Mouse (Mus musculus): Measurements from ENCODE around the gene Ifnab. TPM values are rescaled to one million over a fixed set of nuclear protein-coding genes. Genes with fewer than 3 reads are reported as not detected.

The Ifnab gene
- total and polyA plus RNA-seq, 3 experiments = not detected

DNA sequence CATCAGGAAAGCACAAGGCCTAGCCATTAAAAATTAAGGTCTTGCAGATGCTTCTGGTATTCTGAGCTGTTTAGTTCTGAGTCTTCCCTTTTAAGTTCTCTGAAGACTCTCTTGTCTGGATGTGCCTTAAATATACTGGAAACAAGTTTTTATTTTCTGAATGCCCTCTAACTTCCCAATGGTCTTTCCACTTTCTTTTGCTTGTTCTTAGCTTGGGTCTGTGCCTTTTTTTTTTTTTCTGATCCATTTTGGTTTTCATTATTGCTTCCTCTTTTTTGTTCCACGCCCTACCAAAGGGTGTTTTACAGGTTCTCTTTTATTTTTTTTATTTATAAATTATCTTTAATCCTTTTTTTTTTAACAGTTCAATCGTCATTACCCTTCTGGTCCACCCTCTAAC, 46.8 kb downstream of the Ifnab start, which contains the start of gene Ifna13:
Gene Ifna13 (minus strand): TSS at position 101 of the 400 bp plus-strand sequence.
- Histone ChIP-seq H3K27ac (ENCODE audit: insufficient read depth, low read depth) (no peak within 1 kb of the TSS; the same call in 1 of the 2 replicates), H3K4me3 (replicated peaks in 1 of 3; ENCODE audit: low read depth in 2 of 3, low read length in 2 of 3, poor library complexity in 1 of 3) (no peak within 1 kb of the TSS), H3K27me3 (replicated peaks) (no peaks in the 10 kb centered on the region), H3K79me2 (replicated peaks; ENCODE audit: control insufficient read depth, extremely low read depth, insufficient read depth, poor library complexity, severe bottlenecking) (no peaks in the 10 kb centered on the region), H3K36me3 (replicated peaks in 1 of 2; ENCODE audit: control insufficient read depth in 1 of 2, insufficient read depth in 1 of 2, low read length in 1 of 2) (no peaks in the 10 kb centered on the region), H3K9ac (ENCODE audit: insufficient read depth, low read depth) (no peak within 1 kb of the TSS), H3K4me2 (ENCODE audit: insufficient read depth, low read depth, poor library complexity, severe bottlenecking) (no peak within 1 kb of the TSS), H3K9me3 (replicated peaks; ENCODE audit: low read length) (peaks cover 14% of the 10 kb centered on the region), H3K4me1 (ENCODE audit: control insufficient read depth in 1 of 2, insufficient read depth in 2 of 2) (no peaks in the 10 kb centered on the region)
- in situ Hi-C loops (cut with MboI; ENCODE audit: low pct_ligation_motif_present, low pct_unique_long_range_greater_than_20kb, low sequenced_read_pairs) (no loop called here), dilution Hi-C loops (cut with MboI; ENCODE audit: extremely low pct_ligation_motif_present, extremely low pct_unique_long_range_greater_than_20kb, low sequenced_read_pairs) (no loop called here)
- TF ChIP-seq MAFK (IDR thresholded peaks at IDR 0.05; ENCODE audit: insufficient replicate concordance, low read length) (no peak), ZNF384 (IDR thresholded peaks at IDR 0.05; ENCODE audit: low read depth, low read length) (peak; percentile 36; the same call in 1 of the 2 replicates)
- DNase-seq (ENCODE audit: extremely low read depth) = peak; percentile 2

DNA sequence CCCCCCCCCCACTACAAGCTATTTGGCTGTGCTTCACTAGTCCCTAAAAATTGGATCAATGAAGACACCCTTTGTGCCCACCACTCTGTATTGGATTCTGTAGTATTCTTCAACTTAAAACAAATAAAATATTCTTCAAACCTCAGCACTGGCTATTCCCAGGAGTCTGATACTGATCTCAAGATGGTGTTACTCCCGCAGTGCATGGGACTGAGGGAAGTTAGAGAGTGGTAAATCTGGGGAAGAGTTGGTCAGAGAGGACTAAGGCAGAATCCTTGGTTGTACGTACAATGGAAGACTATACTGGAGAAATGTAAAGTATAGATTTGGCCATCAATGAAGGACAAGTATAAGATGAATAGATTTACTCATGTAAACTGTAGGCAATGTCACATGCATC, 48.6 kb downstream of the Ifnab start:
- Histone ChIP-seq H3K4me2 (ENCODE audit: insufficient read depth, low read depth, poor library complexity, severe bottlenecking) (no peak overlapping the region), H3K4me3 (replicated peaks in 1 of 3; ENCODE audit: low read depth in 2 of 3, low read length in 2 of 3, poor library complexity in 1 of 3) (no peak overlapping the region), H3K4me1 (ENCODE audit: control insufficient read depth in 1 of 2, insufficient read depth in 2 of 2) (no peaks in the 10 kb centered on the region), H3K79me2 (replicated peaks; ENCODE audit: control insufficient read depth, extremely low read depth, insufficient read depth, poor library complexity, severe bottlenecking) (no peaks in the 10 kb centered on the region), H3K9me3 (replicated peaks; ENCODE audit: low read length) (peaks cover 9% of the 10 kb centered on the region), H3K36me3 (replicated peaks in 1 of 2; ENCODE audit: control insufficient read depth in 1 of 2, insufficient read depth in 1 of 2, low read length in 1 of 2) (no peaks in the 10 kb centered on the region), H3K27me3 (replicated peaks) (peaks cover 3% of the 10 kb centered on the region), H3K9ac (ENCODE audit: insufficient read depth, low read depth) (no peak overlapping the region), H3K27ac (ENCODE audit: insufficient read depth, low read depth) (no peak overlapping the region)
- dilution Hi-C loops (cut with MboI; ENCODE audit: extremely low pct_ligation_motif_present, extremely low pct_unique_long_range_greater_than_20kb, low sequenced_read_pairs) = no loop called here
- no peak for TF ChIP-seq ZKSCAN1 (IDR thresholded peaks at IDR 0.05; ENCODE audit: borderline replicate concordance, low read depth, low read length)
- TF ChIP-seq UBTF (IDR thresholded peaks at IDR 0.05; ENCODE audit: low read depth, low read length) = no peak
- TF ChIP-seq USF2 (conservative IDR thresholded peaks at IDR 0.05; ENCODE audit: low read depth, low read length) = no peak
- no peak for TF ChIP-seq JUND (conservative IDR thresholded peaks at IDR 0.05; ENCODE audit: low read depth, low read length)
- TF ChIP-seq EP300 (IDR thresholded peaks at IDR 0.05; ENCODE audit: low read length) = no peak
- TF ChIP-seq E2F4 (IDR thresholded peaks at IDR 0.05; ENCODE audit: insufficient replicate concordance, low read depth, low read length) = no peak
- TF ChIP-seq MAZ (IDR thresholded peaks at IDR 0.05; ENCODE audit: low read depth, low read length) = no peak
- TF ChIP-seq ZNF384 (IDR thresholded peaks at IDR 0.05; ENCODE audit: low read depth, low read length) = no peak
- TF ChIP-seq KAT2A (IDR thresholded peaks at IDR 0.05; ENCODE audit: insufficient replicate concordance, low read length) = no peak
- TF ChIP-seq MXI1 (IDR thresholded peaks at IDR 0.05; ENCODE audit: low read depth, low read length) = no peak
- TF ChIP-seq BHLHE40 (IDR thresholded peaks at IDR 0.05; ENCODE audit: low read depth, low read length) = no peak
- no peak for TF ChIP-seq USF1 (IDR thresholded peaks at IDR 0.05; ENCODE audit: low read depth, low read length)
- TF ChIP-seq ZC3H11A (IDR thresholded peaks at IDR 0.05; ENCODE audit: low read depth, low read length) = no peak
- TF ChIP-seq SMC3 (IDR thresholded peaks at IDR 0.05; ENCODE audit: low read depth, low read length) = no peak
- TF ChIP-seq MEF2A (IDR thresholded peaks at IDR 0.05; ENCODE audit: borderline replicate concordance, low read depth, low read length) = no peak
- TF ChIP-seq TBP (conservative IDR thresholded peaks at IDR 0.05; ENCODE audit: low read depth, low read length) = no peak
- no peak for TF ChIP-seq HCFC1 (IDR thresholded peaks at IDR 0.05; ENCODE audit: low read depth, low read length)
- in situ Hi-C loops (cut with MboI; ENCODE audit: low pct_ligation_motif_present, low pct_unique_long_range_greater_than_20kb, low sequenced_read_pairs) = no loop called here
- DNase-seq (ENCODE audit: extremely low read depth) = peak; percentile 33

Data from CH12.LX (cell line).